In genomic region chr6:65513813-65514212, GRCm38 (mm10) we compare ENCODE assay signal across 38 mouse cellular contexts. TPM values are rescaled to one million over a fixed set of nuclear protein-coding genes. Genes with fewer than 3 reads are reported as not detected.
"Had no signal": no experiment of that assay in that cellular context is flagged by ENCODE, and none has a peak within 500 bp of the region (broad histone marks: within the 10 kb centered on the region; RNA-seq: fewer than 3 reads in every experiment).

No protein-coding gene starts in this region.

- H3K9me3 ChIP-seq: limb, embryonic 10.5 days; limb, embryonic 12.5 days; limb, embryonic 13.5 days; limb, embryonic 15.5 days; liver, embryonic 12.5 days; liver, embryonic 13.5 days; liver, embryonic 15.5 days; lung, embryonic 15.5 days; megakaryocyte, embryonic 14.5 days; midbrain, embryonic 10.5 days; midbrain, embryonic 12.5 days; midbrain, embryonic 13.5 days; midbrain, embryonic 15.5 days; neural tube, embryonic 12.5 days had no signal

- H3K9ac ChIP-seq: limb, embryonic 12.5 days; limb, embryonic 13.5 days; limb, embryonic 15.5 days; liver, embryonic 12.5 days; liver, embryonic 13.5 days; liver, embryonic 14.5 days; liver, embryonic 15.5 days; liver, postnatal 0 days; lung, embryonic 14.5 days; lung, embryonic 15.5 days; midbrain, embryonic 12.5 days; midbrain, embryonic 13.5 days; midbrain, embryonic 15.5 days; neural tube, embryonic 12.5 days had no signal

- H3K27me3 ChIP-seq: limb, embryonic 12.5 days; limb, embryonic 13.5 days; limb, embryonic 15.5 days; liver, embryonic 12.5 days; liver, embryonic 13.5 days; liver, embryonic 15.5 days; lung, embryonic 15.5 days; midbrain, embryonic 12.5 days; midbrain, embryonic 13.5 days; midbrain, embryonic 15.5 days; neural tube, embryonic 12.5 days had no signal

- DNase-seq: left cerebral cortex, postnatal 4 days; liver; liver, embryonic 13.5 days; liver, postnatal 0 days; lung, adult 18-20 months; lung, adult 2 months; lung, embryonic 14.5 days; lung, postnatal 10 days; lung, postnatal 14 days; lung, postnatal 36 days; lung, postnatal 4 days; midbrain, embryonic 14.5 days had no signal

- H3K36me3 ChIP-seq: limb, embryonic 10.5 days; limb, embryonic 12.5 days; limb, embryonic 13.5 days; limb, embryonic 15.5 days; liver, embryonic 12.5 days; liver, embryonic 13.5 days; liver, embryonic 15.5 days; lung, embryonic 15.5 days; midbrain, embryonic 10.5 days; midbrain, embryonic 12.5 days; midbrain, embryonic 13.5 days; midbrain, embryonic 15.5 days; neural tube, embryonic 12.5 days had no signal

- H3K4me1 ChIP-seq: limb, embryonic 10.5 days; limb, embryonic 12.5 days; limb, embryonic 13.5 days; limb, embryonic 15.5 days; liver, embryonic 12.5 days; liver, embryonic 13.5 days; liver, embryonic 15.5 days; lung, embryonic 15.5 days; midbrain, embryonic 10.5 days; midbrain, embryonic 12.5 days; midbrain, embryonic 13.5 days; midbrain, embryonic 15.5 days; neural tube, embryonic 12.5 days had no signal

- H3K27ac ChIP-seq: limb, embryonic 10.5 days; limb, embryonic 12.5 days; limb, embryonic 13.5 days; limb, embryonic 15.5 days; liver, embryonic 12.5 days; liver, embryonic 13.5 days; liver, embryonic 14.5 days; liver, embryonic 15.5 days; lung, embryonic 15.5 days; macrophage; midbrain, embryonic 10.5 days; midbrain, embryonic 12.5 days; midbrain, embryonic 13.5 days; midbrain, embryonic 15.5 days; neural tube, embryonic 12.5 days had no signal

- H3K4me3 ChIP-seq: limb, embryonic 10.5 days; limb, embryonic 12.5 days; limb, embryonic 13.5 days; limb, embryonic 15.5 days; liver, embryonic 12.5 days; liver, embryonic 13.5 days; liver, embryonic 15.5 days; lung, embryonic 15.5 days; megakaryocyte, embryonic 14.5 days; midbrain, embryonic 10.5 days; midbrain, embryonic 12.5 days; midbrain, embryonic 13.5 days; midbrain, embryonic 15.5 days; myocyte; neural tube, embryonic 12.5 days had no signal

- H3K4me2 ChIP-seq: limb, embryonic 12.5 days; limb, embryonic 13.5 days; limb, embryonic 15.5 days; liver, embryonic 11.5 days; liver, embryonic 12.5 days; liver, embryonic 13.5 days; liver, embryonic 15.5 days; lung, embryonic 14.5 days; lung, embryonic 15.5 days; midbrain, embryonic 11.5 days; midbrain, embryonic 12.5 days; midbrain, embryonic 13.5 days; midbrain, embryonic 15.5 days; neural tube, embryonic 12.5 days had no signal

RNA-seq across cellular contexts. Expression of gene Tnip3, which starts 11.3 kb away (rescaled TPM):
- total RNA-seq: left cerebral cortex, postnatal 10 days; left cerebral cortex, postnatal 14 days; left cerebral cortex, postnatal 4 days; midbrain, postnatal 0 days had no signal
- polyA plus RNA-seq: limb, embryonic 10.5 days; limb, embryonic 11.5 days; limb, embryonic 12.5 days; liver, adult 2 months; liver, embryonic 15.5 days; liver, embryonic 16.5 days; midbrain, embryonic 10.5 days; midbrain, embryonic 12.5 days; midbrain, embryonic 13.5 days; midbrain, embryonic 14.5 days; midbrain, embryonic 15.5 days; midbrain, embryonic 16.5 days; midbrain, postnatal 0 days; neural tube, embryonic 11.5 days; neural tube, embryonic 12.5 days had no signal
